Mouse (Mus musculus) forebrain, embryonic 14.5 days (tissue): ENCODE measurements around the gene Pias1. TPM values are rescaled to one million over a fixed set of nuclear protein-coding genes. Genes with fewer than 3 reads are reported as not detected.

ENCODE experiments used
- ATAC-seq: fragments of 200-750 bp; cut with Nextera tagmentation; 2 replicates; pipeline ENCODE4 v1.8.0; 2017; ENCODE audit warnings: mild to moderate bottlenecking, moderate library complexity
- DNase-seq: peaks from one replicate; pipeline ENCODE4 v3.0.0-alpha.2; 2015; ENCODE audit warnings: low spot score
- H3K27ac ChIP-seq: fragments of 300-500 bp; sonication (generic); 2 replicates; pipeline ENCODE4 v1.5.1; 2014; ENCODE audit warnings: low read depth, mild to moderate bottlenecking, control low read depth, low read length, moderate library complexity
- H3K27me3 ChIP-seq: fragments of 300-500 bp; sonication (generic); replicated peaks from 2 replicates; pipeline ENCODE4 v1.6.1; 2014; ENCODE audit warnings: low read length, control low read depth, mixed read lengths; ENCODE audit not compliant: control insufficient read depth, insufficient read depth
- H3K36me3 ChIP-seq: fragments of 300-500 bp; sonication (generic); 2 replicates; pipeline ENCODE4 v1.6.1; 2014; ENCODE audit warnings: low read length, control low read depth; ENCODE audit not compliant: control insufficient read depth, insufficient read depth
- H3K4me1 ChIP-seq: fragments of 300-500 bp; sonication (generic); 2 replicates; pipeline ENCODE4 v1.6.1; 2014; ENCODE audit warnings: antibody characterized with exemption, low read length, control low read depth; ENCODE audit not compliant: control insufficient read depth, insufficient read depth
- H3K4me2 ChIP-seq: fragments of 300-500 bp; sonication (generic); 2 replicates; pipeline ENCODE4 v1.6.1; 2014; ENCODE audit warnings: mild to moderate bottlenecking, control low read depth, low read length
- H3K4me3 ChIP-seq: fragments of 300-500 bp; sonication (generic); 2 replicates; pipeline ENCODE4 v1.5.1; 2014; ENCODE audit warnings: low read depth, low read length, control low read depth
- H3K9ac ChIP-seq: fragments of 300-500 bp; sonication (generic); 2 replicates; pipeline ENCODE4 v1.6.1; 2014; ENCODE audit warnings: mild to moderate bottlenecking, low read length, control low read depth, moderate library complexity
- H3K9me3 ChIP-seq: fragments of 300-500 bp; sonication (generic); replicated peaks from 2 replicates; pipeline ENCODE4 v1.6.1; 2016; ENCODE audit warnings: low read length, control low read depth, mixed read lengths; ENCODE audit not compliant: control insufficient read depth
- WGBS: fragments of 180-500 bp; shearing (Covaris S2); extraction: QIAGEN DNeasy Blood & Tissue Kit; methylation state at CpG from one replicate; pipeline ENCODE4 v1.1.7; 2014; 5-methylcytosine and 5-hydroxymethylcytosine counted together
- polyA plus RNA-seq: library from polyadenylated mRNA; unstranded; fragments of >200 nt; fragmentation: Nextera tagmentation; extraction: Ambion mirVana; gene quantifications from 2 replicates; pipeline ENCODE4 v1.2.1, GENCODE M21; 2014

Pias1 gene
- polyA plus RNA-seq, 1 experiment from 2014 or later: 57.2 TPM

- no peak overlapping the region for H3K27ac ChIP-seq
- H3K9ac ChIP-seq: no peak overlapping the region
- no peak overlapping the region for H3K4me2 ChIP-seq
- no peaks in the 10 kb centered on the region for H3K27me3 ChIP-seq
- no peaks in the 10 kb centered on the region for H3K9me3 ChIP-seq
- H3K4me1 ChIP-seq: peaks cover 3% of the 10 kb centered on the region; the same call in 1 of the 2 replicates
- 52% methylated on average over 4 of the region's 4 CpGs for WGBS
- ATAC-seq: no peak
- H3K36me3 ChIP-seq: no peaks in the 10 kb centered on the region
- no peak for DNase-seq
- no peak overlapping the region for H3K4me3 ChIP-seq
These were observed 133.2 kb downstream of the Pias1 start for GRCm38 (mm10) chr9:62854483-62854882.

DNA sequence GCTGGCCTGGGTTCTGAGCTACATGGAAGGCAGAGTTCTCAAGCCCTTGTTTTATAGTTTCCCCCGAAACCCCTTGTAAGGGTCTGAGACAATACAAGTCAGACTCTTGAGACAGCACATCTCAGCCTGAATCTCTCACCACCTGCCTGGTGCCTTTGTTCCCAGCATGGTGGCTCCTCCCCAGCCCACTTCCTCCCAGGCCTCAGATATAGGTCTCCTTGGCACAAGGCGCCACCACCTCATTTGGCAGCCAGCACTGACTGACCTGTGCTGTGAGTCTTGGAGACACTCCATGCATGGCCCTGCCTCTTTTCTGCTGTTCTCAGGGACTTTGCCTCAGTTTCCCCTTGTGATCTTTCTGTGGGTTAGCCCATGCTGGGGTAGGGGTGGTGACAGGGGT lies 136.2 kb downstream of the Pias1 start:
- no peak overlapping the region for H3K9ac ChIP-seq
- no peak overlapping the region for H3K4me3 ChIP-seq
- H3K27me3 ChIP-seq: no peaks in the 10 kb centered on the region
- H3K27ac ChIP-seq: no peak overlapping the region
- no peak for DNase-seq
- no peaks in the 10 kb centered on the region for H3K36me3 ChIP-seq
- H3K9me3 ChIP-seq: no peaks in the 10 kb centered on the region
- H3K4me1 ChIP-seq: no peaks in the 10 kb centered on the region
- 52% methylated on average over 2 of the region's 2 CpGs for WGBS
- ATAC-seq: no peak
- no peak overlapping the region for H3K4me2 ChIP-seq

DNA sequence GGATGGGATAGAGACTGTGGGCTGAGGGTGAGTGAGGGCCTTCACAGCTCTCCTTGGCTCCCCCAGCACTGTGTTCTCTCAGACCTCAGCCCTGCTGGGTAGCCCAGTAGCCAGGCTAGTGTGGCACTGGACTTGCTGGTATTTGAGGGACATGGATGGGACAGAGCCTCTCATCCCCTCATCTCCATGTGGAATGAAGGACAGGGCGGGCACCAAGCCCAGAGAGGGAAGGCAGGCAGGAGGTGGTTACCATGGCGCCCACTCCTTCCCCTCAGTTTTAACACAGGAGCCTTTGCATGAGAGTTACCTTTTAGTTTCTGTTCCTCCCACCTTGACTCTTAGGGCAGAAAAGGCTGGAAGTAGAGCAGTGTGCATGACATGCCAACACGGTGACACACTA lies 139.1 kb downstream of the Pias1 start:
- H3K36me3 ChIP-seq: no peaks in the 10 kb centered on the region
- no peaks in the 10 kb centered on the region for H3K27me3 ChIP-seq
- ATAC-seq (no peak), DNase-seq (no peak)
- H3K4me2 ChIP-seq: no peak overlapping the region
- no peaks in the 10 kb centered on the region for H3K4me1 ChIP-seq
- H3K9ac ChIP-seq: no peak overlapping the region
- H3K9me3 ChIP-seq: no peaks in the 10 kb centered on the region
- no peak overlapping the region for H3K27ac ChIP-seq
- no peak overlapping the region for H3K4me3 ChIP-seq
- WGBS: 82% methylated on average over 3 of the region's 3 CpGs

- Histone ChIP-seq H3K36me3 (no peaks in the 10 kb centered on the region), H3K4me1 (no peaks in the 10 kb centered on the region), H3K4me3 (no peak overlapping the region), H3K4me2 (no peak overlapping the region), H3K27ac (no peak overlapping the region), H3K9ac (no peak overlapping the region), H3K27me3 (no peaks in the 10 kb centered on the region), H3K9me3 (no peaks in the 10 kb centered on the region)
- peak; percentile 55 for ATAC-seq
- peak; percentile 85 for DNase-seq
- 4% methylated on average over 3 of the region's 3 CpGs for WGBS
These were observed 140.0 kb downstream of the Pias1 start for GRCm38 (mm10) chr9:62847694-62848093.

DNA sequence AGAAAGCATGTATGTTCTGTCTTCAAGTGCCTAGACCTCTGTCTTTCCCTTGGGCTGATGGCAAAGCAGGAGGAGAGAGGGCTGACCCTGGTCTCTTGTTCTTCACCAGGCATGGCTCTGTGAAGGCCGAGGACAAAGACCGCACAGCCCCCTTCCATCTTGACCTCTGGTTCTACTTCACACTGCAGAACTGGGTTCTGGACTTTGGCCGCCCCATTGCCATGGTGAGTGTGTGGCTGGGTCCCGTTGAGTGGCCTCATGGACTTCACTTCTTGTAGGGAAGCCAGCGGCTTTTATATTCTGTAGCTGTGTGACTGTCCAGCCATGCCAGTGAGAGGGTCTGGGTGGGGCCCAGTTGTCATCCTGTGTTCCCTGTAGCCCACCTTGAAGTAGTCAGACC lies 143.3 kb downstream of the Pias1 start:
- no peak overlapping the region for H3K4me2 ChIP-seq
- H3K4me3 ChIP-seq: no peak overlapping the region
- no peak overlapping the region for H3K9ac ChIP-seq
- no peak for ATAC-seq
- H3K9me3 ChIP-seq: no peaks in the 10 kb centered on the region
- DNase-seq: no peak
- no peaks in the 10 kb centered on the region for H3K27me3 ChIP-seq
- peaks cover under 1% of the 10 kb centered on the region; the same call in 1 of the 2 replicates for H3K4me1 ChIP-seq
- no peaks in the 10 kb centered on the region for H3K36me3 ChIP-seq
- WGBS: 92% methylated on average over 5 of the region's 5 CpGs
- no peak overlapping the region for H3K27ac ChIP-seq

GRCm38 (mm10) chr9:62843356-62844024 lies 144.2 kb downstream of the Pias1 start:
- 71% methylated on average over 10 of the region's 10 CpGs for WGBS
- Histone ChIP-seq H3K4me1 (peaks cover 6% of the 10 kb centered on the region), H3K27me3 (no peaks in the 10 kb centered on the region)

GRCm38 (mm10) chr9:62839172-62839770 lies 148.5 kb downstream of the Pias1 start:
- Histone ChIP-seq H3K27ac (peak overlapping the region; percentile 78; the same call in 1 of the 2 replicates), H3K27me3 (no peaks in the 10 kb centered on the region), H3K4me3 (peak overlapping the region; percentile 61), H3K4me1 (peaks cover 6% of the 10 kb centered on the region), H3K9me3 (no peaks in the 10 kb centered on the region), H3K36me3 (no peaks in the 10 kb centered on the region), H3K9ac (peak overlapping the region; percentile 87), H3K4me2 (peak overlapping the region; percentile 89)
- no peak; the same call in 1 of the 2 replicates for ATAC-seq
- 14% methylated on average over 14 of the region's 14 CpGs for WGBS
- peak; percentile 55 for DNase-seq

More at GRCm38 (mm10) chr9:62843356-62844024, 144.2 kb downstream of the Pias1 start:
- Histone ChIP-seq H3K9me3 (no peaks in the 10 kb centered on the region), H3K4me2 (no peak overlapping the region), H3K27ac (no peak overlapping the region), H3K36me3 (no peaks in the 10 kb centered on the region), H3K4me3 (no peak overlapping the region), H3K9ac (no peak overlapping the region)
- ATAC-seq (no peak), DNase-seq (no peak)

DNA sequence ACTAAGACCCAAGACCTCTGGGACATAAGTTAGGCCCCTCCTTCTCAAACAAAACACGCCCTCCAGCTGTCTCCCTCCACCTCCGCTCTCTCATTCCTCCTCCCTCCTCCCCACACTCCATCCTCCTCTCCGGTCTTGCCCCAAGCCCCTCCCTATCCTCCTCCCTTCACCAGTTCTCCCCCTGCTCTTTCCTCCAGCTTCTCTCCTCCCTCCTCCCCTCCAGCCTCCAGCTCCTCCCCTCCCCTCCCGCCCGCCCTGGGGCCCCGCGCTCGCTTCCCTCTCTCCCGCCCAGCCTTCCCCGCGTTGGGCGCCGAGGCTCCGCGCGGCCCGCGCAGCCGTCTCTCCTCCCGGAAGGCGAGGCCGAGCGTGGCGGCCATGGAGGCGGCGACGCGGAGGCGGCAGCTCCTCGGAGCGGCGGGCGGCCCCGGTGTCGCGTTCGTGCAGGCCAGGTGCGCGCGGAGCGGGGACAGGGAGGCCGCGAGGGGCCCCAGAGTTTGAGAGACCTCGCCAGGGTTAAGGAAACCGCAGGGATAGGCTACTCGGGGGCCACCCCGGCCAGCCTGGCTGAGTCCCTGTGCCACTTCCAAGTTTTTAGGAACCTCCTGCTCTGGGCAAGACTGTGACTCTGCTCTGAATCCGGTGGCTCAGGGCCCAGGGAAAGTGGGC lies 149.1 kb downstream of the Pias1 start, which contains the start of gene Cln6:
TSS of gene Cln6 (plus strand) at position 280 of the 666 bp plus-strand sequence.
- ATAC-seq (peak; percentile 88), DNase-seq (peak; percentile 88)
- Histone ChIP-seq H3K9ac (peak within 1 kb of the TSS; percentile 87), H3K36me3 (no peaks in the 10 kb centered on the region), H3K9me3 (no peaks in the 10 kb centered on the region), H3K4me2 (peak within 1 kb of the TSS; percentile 89), H3K27me3 (no peaks in the 10 kb centered on the region), H3K27ac (peak within 1 kb of the TSS; percentile 78; the same call in 1 of the 2 replicates), H3K4me1 (peaks cover 6% of the 10 kb centered on the region), H3K4me3 (peak within 1 kb of the TSS; percentile 61)
- WGBS: under 1% methylated on average over 48 of the region's 48 CpGs
